In genomic region chr6:48860851-48861250, GRCm38 (mm10) we compare ENCODE assay signal across 18 mouse cellular contexts. TPM values are rescaled to one million over a fixed set of nuclear protein-coding genes. Genes with fewer than 3 reads are reported as not detected.
DNase-seq lines count a peak whose midpoint lies in the region; ATAC-seq and TF ChIP-seq lines count a peak whose summit lies in the region.
"Had no signal": no experiment of that assay in that cellular context is flagged by ENCODE, and none has a peak within 500 bp of the region (broad histone marks: within the 10 kb centered on the region; RNA-seq: fewer than 3 reads in every experiment).

No protein-coding gene starts in this region.

- no peak overlapping the region for H3K4me2 ChIP-seq in heart, embryonic 11.5 days
- H3K4me2 ChIP-seq in kidney, embryonic 15.5 days = peak overlapping the region; percentile 56; the same call in 1 of the 2 replicates
- no peak overlapping the region for H3K4me2 ChIP-seq in lung, postnatal 0 days (replicated peaks; ENCODE audit: low read depth, low read length)
- peak overlapping the region; percentile 62; the same call in 1 of the 2 replicates for H3K4me2 ChIP-seq in intestine, postnatal 0 days (replicated peaks; ENCODE audit: low read depth)

- no peak for TF ChIP-seq EP300 in lung, postnatal 0 days (IDR thresholded peaks at IDR 0.05)

- no peak for ATAC-seq in heart, embryonic 11.5 days (replicated peaks; ENCODE audit: insufficient number of reproducible peaks, low FRiP score, low TSS enrichment)
- no peak for ATAC-seq in kidney, embryonic 15.5 days (replicated peaks; ENCODE audit: low FRiP score)
- ATAC-seq in lung, postnatal 0 days = no peak
- ATAC-seq in intestine, postnatal 0 days = no peak

- H3K36me3 ChIP-seq in heart, embryonic 10.5 days = no peaks in the 10 kb centered on the region
- no peaks in the 10 kb centered on the region for H3K36me3 ChIP-seq in heart, embryonic 11.5 days (ENCODE audit: control insufficient read depth, insufficient read depth, low read length)
- H3K36me3 ChIP-seq in kidney, embryonic 15.5 days = no peaks in the 10 kb centered on the region
- no peaks in the 10 kb centered on the region for H3K36me3 ChIP-seq in lung, postnatal 0 days (ENCODE audit: insufficient read depth, low read length)
- H3K36me3 ChIP-seq in intestine, postnatal 0 days (ENCODE audit: control insufficient read depth, insufficient read depth) = no peaks in the 10 kb centered on the region
- H3K36me3 ChIP-seq: embryonic facial prominence, embryonic 12.5 days; G1E; hindbrain, embryonic 13.5 days had no signal

- H3K27me3 ChIP-seq in heart, embryonic 10.5 days (ENCODE audit: insufficient read depth, poor library complexity, severe bottlenecking) = no peaks in the 10 kb centered on the region
- no peaks in the 10 kb centered on the region for H3K27me3 ChIP-seq in heart, embryonic 11.5 days (ENCODE audit: control insufficient read depth, insufficient read depth, low read length)
- H3K27me3 ChIP-seq in kidney, embryonic 15.5 days = no peaks in the 10 kb centered on the region
- H3K27me3 ChIP-seq in lung, postnatal 0 days (replicated peaks; ENCODE audit: insufficient read depth, low read length) = no peaks in the 10 kb centered on the region
- H3K27me3 ChIP-seq in intestine, postnatal 0 days (replicated peaks; ENCODE audit: control insufficient read depth, insufficient read depth, low read length) = no peaks in the 10 kb centered on the region
- H3K27me3 ChIP-seq: embryonic facial prominence, embryonic 12.5 days had no signal

- no peak overlapping the region for H3K9ac ChIP-seq in heart, embryonic 11.5 days (ENCODE audit: low read depth, low read length)
- no peak overlapping the region for H3K9ac ChIP-seq in kidney, embryonic 15.5 days
- no peak overlapping the region for H3K9ac ChIP-seq in lung, postnatal 0 days (replicated peaks; ENCODE audit: low read depth)
- no peak overlapping the region for H3K9ac ChIP-seq in intestine, postnatal 0 days (ENCODE audit: low read depth, low read length)
- H3K9ac ChIP-seq: embryonic facial prominence, embryonic 12.5 days had no signal

- H3K4me3 ChIP-seq in heart, embryonic 10.5 days = 0 out of 2 replicates have a peak overlapping the region, but pooled peaks have one; percentile 53
- H3K4me3 ChIP-seq in heart, embryonic 11.5 days (ENCODE audit: low read depth, low read length) = no peak overlapping the region
- H3K4me3 ChIP-seq in kidney, embryonic 15.5 days (replicated peaks) = no peak overlapping the region
- H3K4me3 ChIP-seq in lung, postnatal 0 days (ENCODE audit: low read depth, low read length) = no peak overlapping the region
- no peak overlapping the region for H3K4me3 ChIP-seq in intestine, postnatal 0 days (ENCODE audit: low read depth, low read length)
- H3K4me3 ChIP-seq: hindbrain, embryonic 13.5 days had no signal

- H3K9me3 ChIP-seq in heart, embryonic 10.5 days = no peaks in the 10 kb centered on the region
- H3K9me3 ChIP-seq in heart, embryonic 11.5 days (replicated peaks; ENCODE audit: control insufficient read depth, low read length) = no peaks in the 10 kb centered on the region
- no peaks in the 10 kb centered on the region for H3K9me3 ChIP-seq in kidney, embryonic 15.5 days (replicated peaks)
- H3K9me3 ChIP-seq in lung, postnatal 0 days (ENCODE audit: low read length) = no peaks in the 10 kb centered on the region
- no peaks in the 10 kb centered on the region for H3K9me3 ChIP-seq in intestine, postnatal 0 days (ENCODE audit: control insufficient read depth)
- H3K9me3 ChIP-seq: embryonic facial prominence, embryonic 12.5 days; G1E; hindbrain, embryonic 13.5 days had no signal

- 85% methylated on average over 1 of the region's 1 CpGs for WGBS in heart, embryonic 10.5 days
- WGBS in heart, embryonic 11.5 days (ENCODE audit: insufficient replicate concordance) = 77% methylated on average over 1 of the region's 1 CpGs
- 96% methylated on average over 1 of the region's 1 CpGs for WGBS in kidney, embryonic 15.5 days
- WGBS in lung, postnatal 0 days = 82% methylated on average over 1 of the region's 1 CpGs
- 95% methylated on average over 1 of the region's 1 CpGs for WGBS in intestine, postnatal 0 days

- no peak overlapping the region for H3K27ac ChIP-seq in heart, embryonic 10.5 days
- no peak overlapping the region for H3K27ac ChIP-seq in heart, embryonic 11.5 days (ENCODE audit: low read depth, low read length)
- H3K27ac ChIP-seq in kidney, embryonic 15.5 days = no peak overlapping the region
- peak overlapping the region; percentile 22; the same call in 1 of the 2 replicates for H3K27ac ChIP-seq in lung, postnatal 0 days (ENCODE audit: low read length)
- H3K27ac ChIP-seq in intestine, postnatal 0 days (ENCODE audit: low read depth, low read length) = no peak overlapping the region
- H3K27ac ChIP-seq: embryonic facial prominence, embryonic 12.5 days; hindbrain, embryonic 13.5 days; macrophage had no signal

- TF ChIP-seq CTCF in lung, postnatal 0 days (IDR thresholded peaks at IDR 0.05) = no peak
- TF ChIP-seq CTCF in intestine, postnatal 0 days (IDR thresholded peaks at IDR 0.05; ENCODE audit: low read depth) = no peak

- no peak for DNase-seq in heart, embryonic 10.5 days (ENCODE audit: low spot score)
- no peak for DNase-seq in kidney, adult 11 months
- no peak for DNase-seq in lung, postnatal 0 days (ENCODE audit: low spot score)
- no peak for DNase-seq in lung, postnatal 14 days
- DNase-seq: cerebellum, adult 8-10 months had no signal

- H3K4me1 ChIP-seq in heart, embryonic 10.5 days = peaks cover 10% of the 10 kb centered on the region
- H3K4me1 ChIP-seq in heart, embryonic 11.5 days (ENCODE audit: control insufficient read depth, insufficient read depth, low read length) = no peaks in the 10 kb centered on the region
- H3K4me1 ChIP-seq in kidney, embryonic 15.5 days = peaks cover 32% of the 10 kb centered on the region
- H3K4me1 ChIP-seq in lung, postnatal 0 days (ENCODE audit: insufficient read depth, low read depth, low read length) = no peaks in the 10 kb centered on the region; the same call in 1 of the 2 replicates
- no peaks in the 10 kb centered on the region for H3K4me1 ChIP-seq in intestine, postnatal 0 days (replicated peaks; ENCODE audit: control insufficient read depth, insufficient read depth, low read length)
- H3K4me1 ChIP-seq: hindbrain, embryonic 13.5 days had no signal

RNA-seq across cellular contexts. Expression of gene Aoc1, which starts 11.8 kb away (rescaled TPM):
- not detected in 2 replicates for polyA plus RNA-seq in heart, embryonic 10.5 days (2016; fragmentation: Nextera tagmentation; extraction: Ambion mirVana)
- polyA plus RNA-seq in heart, embryonic 11.5 days (2014; fragmentation: Nextera tagmentation; extraction: Ambion mirVana) = not detected in 2 replicates
- 2.6 and 3.4 TPM in 2 replicates for polyA plus RNA-seq in kidney, embryonic 15.5 days (2015; fragmentation: Nextera tagmentation; extraction: Ambion mirVana)
- polyA plus RNA-seq in lung, postnatal 0 days (2015; fragmentation: Nextera tagmentation; extraction: Ambion mirVana) = 4.4 and 4.9 TPM in 2 replicates
- 101 and 106 TPM in 2 replicates for polyA plus RNA-seq in intestine, postnatal 0 days (2015; fragmentation: Nextera tagmentation; extraction: Ambion mirVana)
- polyA plus RNA-seq: embryonic facial prominence, embryonic 12.5 days; forebrain, embryonic 14.5 days; G1E; heart, embryonic 14.5 days; hindbrain, embryonic 13.5 days; limb, embryonic 11.5 days; lung, embryonic 16.5 days; macrophage; neural tube, embryonic 14.5 days; stomach, embryonic 14.5 days had no signal

RNA-seq across cellular contexts. Expression of gene Tmem176b, which starts 19.6 kb away (rescaled TPM):
- 150 and 178 TPM in 2 replicates for polyA plus RNA-seq in heart, embryonic 10.5 days (2016; fragmentation: Nextera tagmentation; extraction: Ambion mirVana)
- 219 and 237 TPM in 2 replicates for polyA plus RNA-seq in heart, embryonic 11.5 days (2014; fragmentation: Nextera tagmentation; extraction: Ambion mirVana)
- 353 and 363 TPM in 2 replicates for polyA plus RNA-seq in kidney, embryonic 15.5 days (2015; fragmentation: Nextera tagmentation; extraction: Ambion mirVana)
- polyA plus RNA-seq in lung, postnatal 0 days (2015; fragmentation: Nextera tagmentation; extraction: Ambion mirVana) = 798 and 806 TPM in 2 replicates
- polyA plus RNA-seq in intestine, postnatal 0 days (2015; fragmentation: Nextera tagmentation; extraction: Ambion mirVana) = 319 and 320 TPM in 2 replicates
- polyA plus RNA-seq: G1E had no signal

RNA-seq across cellular contexts. Expression of gene Tmem176a, which starts 20.1 kb away (rescaled TPM):
- polyA plus RNA-seq in heart, embryonic 10.5 days (2016; fragmentation: Nextera tagmentation; extraction: Ambion mirVana) = 65.3 and 84.3 TPM in 2 replicates
- 104 and 108 TPM in 2 replicates for polyA plus RNA-seq in heart, embryonic 11.5 days (2014; fragmentation: Nextera tagmentation; extraction: Ambion mirVana)
- polyA plus RNA-seq in kidney, embryonic 15.5 days (2015; fragmentation: Nextera tagmentation; extraction: Ambion mirVana) = 148 and 153 TPM in 2 replicates
- polyA plus RNA-seq in lung, postnatal 0 days (2015; fragmentation: Nextera tagmentation; extraction: Ambion mirVana) = 485 and 539 TPM in 2 replicates
- polyA plus RNA-seq in intestine, postnatal 0 days (2015; fragmentation: Nextera tagmentation; extraction: Ambion mirVana) = 180 and 193 TPM in 2 replicates
- polyA plus RNA-seq: G1E had no signal

Comparison
In these comparisons a context has a peak if more than half of its experiments do, and no peak if none do; other contexts are left out.
1. H3K4me2 ChIP-seq: peak in kidney, embryonic 15.5 days (single experiment) and intestine, postnatal 0 days (single experiment); none in heart, embryonic 11.5 days (single experiment) and lung, postnatal 0 days (single experiment).
2. RNA of gene Aoc1, which starts 11.8 kb away (polyA plus RNA-seq): 101 to 106 TPM in intestine, postnatal 0 days; 4.4 to 4.9 TPM in lung, postnatal 0 days, 2.6 to 3.4 TPM in kidney, embryonic 15.5 days, not detected in heart, embryonic 10.5 days and not detected in heart, embryonic 11.5 days; every median in the first group is over 10 times any median in the second.